Mouse (Mus musculus): ENCODE measurements around the gene Spink8. TPM values are rescaled to one million over a fixed set of nuclear protein-coding genes. Genes with fewer than 3 reads are reported as not detected.
"Not testable (repeated sequence)": the region's sequence is repeated elsewhere in the genome, so short reads cannot be mapped to it uniquely, and the experiment has no call there.

The Spink8 gene
- not detected in 2 replicates for polyA plus RNA-seq (2016; fragmentation: Nextera tagmentation; extraction: Ambion mirVana)

- Histone ChIP-seq H3K9ac (replicated peaks) (no peak within 1 kb of the TSS), H3K4me3 (no peak within 1 kb of the TSS), H3K27me3 (no peaks in the 10 kb centered on the region), H3K36me3 (no peaks in the 10 kb centered on the region), H3K9me3 (no peaks in the 10 kb centered on the region), H3K27ac (replicated peaks) (no peak within 1 kb of the TSS), H3K4me2 (replicated peaks) (no peak within 1 kb of the TSS), H3K4me1 (no peaks in the 10 kb centered on the region)
- ATAC-seq (ENCODE audit: low FRiP score, low read depth): no peak
- WGBS: 69% methylated on average over 1 of the region's 1 CpGs
Measured at GRCm38 (mm10) chr9:109811980-109812379, at the start of gene Spink8. Gene Spink8, plus strand, starts transcription at chr9:109812280.

- H3K4me1 ChIP-seq; H3K4me2 ChIP-seq (replicated peaks); H3K9me3 ChIP-seq; H3K4me3 ChIP-seq; H3K9ac ChIP-seq (replicated peaks); H3K27me3 ChIP-seq; H3K27ac ChIP-seq (replicated peaks); ATAC-seq (ENCODE audit: low FRiP score, low read depth); H3K36me3 ChIP-seq: not testable (repeated sequence)
- WGBS: 79% methylated on average over 1 of the region's 1 CpGs
Measured at GRCm38 (mm10) chr9:109766841-109767240, 45.2 kb upstream of the Spink8 start.

- not testable (repeated sequence) for H3K4me2 ChIP-seq (replicated peaks); ATAC-seq (ENCODE audit: low FRiP score, low read depth); H3K36me3 ChIP-seq; H3K4me3 ChIP-seq; H3K4me1 ChIP-seq; H3K27ac ChIP-seq (replicated peaks); H3K9me3 ChIP-seq; H3K27me3 ChIP-seq; H3K9ac ChIP-seq (replicated peaks)
- WGBS: 85% methylated on average over 4 of the region's 4 CpGs
Measured at GRCm38 (mm10) chr9:109790570-109790969, 21.5 kb upstream of the Spink8 start, which contains the start of gene Fbxw27. Gene Fbxw27, minus strand, starts transcription at chr9:109790670.

GRCm38 (mm10) chr9:109795221-109795620 is 16.9 kb upstream of the Spink8 start:
- H3K4me1 ChIP-seq: no peaks in the 10 kb centered on the region
- no peak overlapping the region for H3K4me3 ChIP-seq
- no peak overlapping the region for H3K27ac ChIP-seq (replicated peaks)
- no peak for ATAC-seq (ENCODE audit: low FRiP score, low read depth)
- no peak overlapping the region for H3K4me2 ChIP-seq (replicated peaks)
- no peaks in the 10 kb centered on the region for H3K27me3 ChIP-seq
- H3K9me3 ChIP-seq: no peaks in the 10 kb centered on the region
- 76% methylated on average over 2 of the region's 2 CpGs for WGBS
- no peak overlapping the region for H3K9ac ChIP-seq (replicated peaks)
- H3K36me3 ChIP-seq: no peaks in the 10 kb centered on the region

GRCm38 (mm10) chr9:109795811-109796210 is 16.3 kb upstream of the Spink8 start:
- no peak overlapping the region for H3K4me2 ChIP-seq (replicated peaks)
- no peaks in the 10 kb centered on the region for H3K36me3 ChIP-seq
- no peaks in the 10 kb centered on the region for H3K9me3 ChIP-seq
- no peak overlapping the region for H3K27ac ChIP-seq (replicated peaks)
- ATAC-seq (ENCODE audit: low FRiP score, low read depth): no peak
- no peaks in the 10 kb centered on the region for H3K27me3 ChIP-seq
- no peak overlapping the region for H3K4me3 ChIP-seq
- H3K4me1 ChIP-seq: no peaks in the 10 kb centered on the region
- H3K9ac ChIP-seq (replicated peaks): no peak overlapping the region
- WGBS: 79% methylated on average over 2 of the region's 2 CpGs

GRCm38 (mm10) chr9:109798051-109798450 is 14.0 kb upstream of the Spink8 start:
- no peak overlapping the region for H3K27ac ChIP-seq (replicated peaks)
- no peaks in the 10 kb centered on the region for H3K36me3 ChIP-seq
- H3K4me1 ChIP-seq: no peaks in the 10 kb centered on the region
- ATAC-seq (ENCODE audit: low FRiP score, low read depth): no peak
- no peak overlapping the region for H3K4me2 ChIP-seq (replicated peaks)
- no peak overlapping the region for H3K9ac ChIP-seq (replicated peaks)
- no peak overlapping the region for H3K4me3 ChIP-seq
- no peaks in the 10 kb centered on the region for H3K9me3 ChIP-seq
- H3K27me3 ChIP-seq: no peaks in the 10 kb centered on the region
- WGBS: 95% methylated on average over 1 of the region's 1 CpGs

GRCm38 (mm10) chr9:109805596-109805995 is 6.5 kb upstream of the Spink8 start:
- not testable (repeated sequence) for H3K9ac ChIP-seq (replicated peaks); H3K4me2 ChIP-seq (replicated peaks); H3K4me3 ChIP-seq; ATAC-seq (ENCODE audit: low FRiP score, low read depth); H3K27me3 ChIP-seq; H3K27ac ChIP-seq (replicated peaks); H3K4me1 ChIP-seq; H3K36me3 ChIP-seq; H3K9me3 ChIP-seq
- 93% methylated on average over 2 of the region's 2 CpGs for WGBS

- H3K36me3 ChIP-seq: no peaks in the 10 kb centered on the region
- H3K4me1 ChIP-seq: no peaks in the 10 kb centered on the region
- H3K4me2 ChIP-seq (replicated peaks): no peak overlapping the region
- no peak overlapping the region for H3K4me3 ChIP-seq
- no peak overlapping the region for H3K9ac ChIP-seq (replicated peaks)
- no peak overlapping the region for H3K27ac ChIP-seq (replicated peaks)
- no peaks in the 10 kb centered on the region for H3K27me3 ChIP-seq
- WGBS: 41% methylated on average over 1 of the region's 1 CpGs
- ATAC-seq (ENCODE audit: low FRiP score, low read depth): no peak
- no peaks in the 10 kb centered on the region for H3K9me3 ChIP-seq
Measured at GRCm38 (mm10) chr9:109806260-109806659, 5.8 kb upstream of the Spink8 start.

GRCm38 (mm10) chr9:109806695-109807293 is 5.3 kb upstream of the Spink8 start:
- ATAC-seq (ENCODE audit: low FRiP score, low read depth): no peak

GRCm38 (mm10) chr9:109807898-109808297 is 4.2 kb upstream of the Spink8 start:
- Histone ChIP-seq H3K9ac (replicated peaks) (no peak overlapping the region), H3K36me3 (no peaks in the 10 kb centered on the region), H3K27me3 (no peaks in the 10 kb centered on the region), H3K4me3 (no peak overlapping the region), H3K4me1 (no peaks in the 10 kb centered on the region), H3K9me3 (no peaks in the 10 kb centered on the region), H3K4me2 (replicated peaks) (no peak overlapping the region), H3K27ac (replicated peaks) (no peak overlapping the region)
- 75% methylated on average over 3 of the region's 3 CpGs for WGBS
- ATAC-seq (ENCODE audit: low FRiP score, low read depth): no peak

More at GRCm38 (mm10) chr9:109806695-109807293, 5.3 kb upstream of the Spink8 start:
- Histone ChIP-seq H3K36me3 (no peaks in the 10 kb centered on the region), H3K4me3 (no peak overlapping the region), H3K27ac (replicated peaks) (no peak overlapping the region), H3K4me1 (no peaks in the 10 kb centered on the region), H3K4me2 (replicated peaks) (no peak overlapping the region), H3K9me3 (no peaks in the 10 kb centered on the region), H3K9ac (replicated peaks) (no peak overlapping the region), H3K27me3 (no peaks in the 10 kb centered on the region)
- 85% methylated on average over 2 of the region's 2 CpGs for WGBS

- Histone ChIP-seq H3K36me3 (no peaks in the 10 kb centered on the region), H3K27me3 (no peaks in the 10 kb centered on the region), H3K4me1 (no peaks in the 10 kb centered on the region), H3K9me3 (no peaks in the 10 kb centered on the region), H3K27ac (replicated peaks) (no peak overlapping the region), H3K4me2 (replicated peaks) (no peak overlapping the region), H3K9ac (replicated peaks) (no peak overlapping the region), H3K4me3 (no peak overlapping the region)
- WGBS: 59% methylated on average over 7 of the region's 7 CpGs
- ATAC-seq (ENCODE audit: low FRiP score, low read depth): no peak
Measured at GRCm38 (mm10) chr9:109813424-109813823, 1.3 kb downstream of the Spink8 start.

- H3K9ac ChIP-seq (replicated peaks): no peak overlapping the region
- no peak overlapping the region for H3K27ac ChIP-seq (replicated peaks)
- H3K36me3 ChIP-seq: no peaks in the 10 kb centered on the region
- WGBS: 61% methylated on average over 6 of the region's 6 CpGs
- H3K9me3 ChIP-seq: no peaks in the 10 kb centered on the region
- no peak for ATAC-seq (ENCODE audit: low FRiP score, low read depth)
- H3K4me2 ChIP-seq (replicated peaks): no peak overlapping the region
- H3K27me3 ChIP-seq: no peaks in the 10 kb centered on the region
- H3K4me1 ChIP-seq: no peaks in the 10 kb centered on the region
- no peak overlapping the region for H3K4me3 ChIP-seq
Measured at GRCm38 (mm10) chr9:109816341-109816740, 4.3 kb downstream of the Spink8 start.

- WGBS: 69% methylated on average over 4 of the region's 4 CpGs
- Histone ChIP-seq H3K36me3 (0 out of 2 replicates have a peak, but pooled peaks cover 9% of the 10 kb centered on the region), H3K9ac (replicated peaks) (no peak overlapping the region), H3K4me2 (replicated peaks) (no peak overlapping the region), H3K4me1 (no peaks in the 10 kb centered on the region), H3K9me3 (no peaks in the 10 kb centered on the region), H3K27me3 (no peaks in the 10 kb centered on the region), H3K4me3 (no peak overlapping the region), H3K27ac (replicated peaks) (no peak overlapping the region)
- ATAC-seq (ENCODE audit: low FRiP score, low read depth): no peak
Measured at GRCm38 (mm10) chr9:109825739-109826138, 13.7 kb downstream of the Spink8 start.

Measured in midbrain, embryonic 12.5 days (tissue).